Mouse (Mus musculus) ES-CJ7 (cell line): ENCODE data around the gene Cherp.

Experiments
- DNase-seq: peaks from one replicate; pipeline ENCODE4 v3.0.0; 2011; ENCODE audit warnings: low read depth, low spot score

The Cherp gene

GRCm38 (mm10) chr8:72418073-72418472 is 57.0 kb downstream of the Cherp start:
- no peak for DNase-seq

GRCm38 (mm10) chr8:72415252-72415651 is 59.8 kb downstream of the Cherp start:
- DNase-seq, result no peak

- DNase-seq, result no peak
Observed at GRCm38 (mm10) chr8:72413839-72414238, 61.2 kb downstream of the Cherp start.
